Mouse (Mus musculus): Measurements from ENCODE around the gene Dusp5.

- no peak for TF ChIP-seq CTCF (IDR thresholded peaks at IDR 0.05; ENCODE audit: low read depth)
- no peak for TF ChIP-seq EP300 (IDR thresholded peaks at IDR 0.05; ENCODE audit: low read depth)
Measured at GRCm38 (mm10) chr19:53535421-53535820, 6.5 kb downstream of the Dusp5 start.
